Comparison of ENCODE assay signal across 18 mouse cellular contexts in genomic region chr9:113780863-113781262, GRCm38 (mm10). TPM values are rescaled to one million over a fixed set of nuclear protein-coding genes. Genes with fewer than 3 reads are reported as not detected.
A peak's percentile ranks its signal among the peaks of the same experiment; 100 is the strongest.
DNase-seq lines count a peak whose midpoint lies in the region; ATAC-seq lines count a peak whose summit lies in the region.
"Had no signal": no experiment of that assay in that cellular context is flagged by ENCODE, and none has a peak within 500 bp of the region (broad histone marks: within the 10 kb centered on the region; RNA-seq: fewer than 3 reads in every experiment).

No protein-coding gene starts in this region.

- ATAC-seq in granulocyte monocyte progenitor cell, adult 5-6 weeks (replicated peaks; ENCODE audit: poor library complexity, severe bottlenecking), result peak; percentile 74
- peak; percentile 65 for ATAC-seq in megakaryocyte progenitor cell, adult 5-6 weeks (replicated peaks; ENCODE audit: poor library complexity)
- ATAC-seq: forebrain, embryonic 13.5 days; forebrain, embryonic 16.5 days had no signal

- DNase-seq in heart, adult 11 months, result peak; percentile 64
- DNase-seq in heart, adult 9 months (ENCODE audit: low spot score in 2 of 2), result no peak
- DNase-seq in 416B (ENCODE audit: low read depth), result peak; percentile 68
- DNase-seq in retina, embryonic 14.5 days (ENCODE audit: low spot score), result no peak
- DNase-seq in left cerebral cortex, adult 9 months (ENCODE audit: low spot score in 2 of 2), result no peak
- DNase-seq: adrenal gland, adult 2 months; adrenal gland, postnatal 10 days; adrenal gland, postnatal 25 days; cerebellum, adult 11 months; cerebellum, adult 18-20 months; cerebellum, adult 8-10 months; cerebellum, adult 9-11 months; cerebellum, postnatal 14 days; cerebellum, postnatal 36 days had no signal

RNA-seq across cellular contexts. Expression of gene Clasp2, which starts 39.6 kb away (rescaled TPM):
- total RNA-seq in granulocyte monocyte progenitor cell, adult 5-6 weeks (2014; fragmentation: Nextera tagmentation), result 43.2 and 44.7 TPM in 2 replicates
- 36.9 and 42.2 TPM in 2 replicates for total RNA-seq in granulocyte monocyte progenitor cell, adult 5-6 weeks (2017)
- total RNA-seq in megakaryocyte progenitor cell, adult 5-6 weeks (2015), result 47.0 and 47.4 TPM in 2 replicates
- 37.5 and 38.1 TPM in 2 replicates for total RNA-seq in megakaryocyte progenitor cell, adult 5-6 weeks (2017)

Comparison
In these comparisons a context has a peak if more than half of its experiments do, and no peak if none do; other contexts are left out.
1. DNase-seq: peak in heart, adult 11 months (single experiment) and 416B (single experiment); none in heart, adult 9 months (0 of 2), retina, embryonic 14.5 days (single experiment) and left cerebral cortex, adult 9 months (0 of 2).